Mouse (Mus musculus) frontal cortex, postnatal 36 days (tissue): ENCODE measurements around the gene Vmn1r8.
"Not testable (repeated sequence)": the region's sequence is repeated elsewhere in the genome, so short reads cannot be mapped to it uniquely, and the experiment has no call there.

Experiments used
- DNase-seq, 2 experiments: peaks; one replicate each; pipeline ENCODE4 v3.0.0; 2022; ENCODE audit warnings: low spot score in 2 of 2

Vmn1r8 gene

DNA sequence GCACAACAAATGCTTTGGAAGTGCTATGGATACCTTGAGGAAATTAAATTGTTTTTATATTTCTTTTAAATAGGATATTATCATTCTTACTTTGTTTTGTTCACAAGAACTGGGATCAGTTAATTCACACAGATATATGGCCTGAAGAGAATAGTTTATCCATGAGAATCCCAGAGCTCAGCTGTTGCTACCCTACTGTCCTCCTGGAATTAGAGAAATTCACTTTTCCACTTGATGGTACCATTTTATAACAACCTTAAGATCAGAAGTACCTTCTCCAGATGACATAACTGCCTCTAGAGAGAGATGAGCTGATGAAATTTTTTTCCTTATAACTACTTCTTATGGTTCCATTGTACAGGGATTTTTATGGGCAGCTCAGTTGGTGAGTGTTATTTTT, at the start of gene Vmn1r8:
Vmn1r8 (plus strand) TSS at position 301 of the 400 bp plus-strand sequence.
- DNase-seq: no peak

DNA sequence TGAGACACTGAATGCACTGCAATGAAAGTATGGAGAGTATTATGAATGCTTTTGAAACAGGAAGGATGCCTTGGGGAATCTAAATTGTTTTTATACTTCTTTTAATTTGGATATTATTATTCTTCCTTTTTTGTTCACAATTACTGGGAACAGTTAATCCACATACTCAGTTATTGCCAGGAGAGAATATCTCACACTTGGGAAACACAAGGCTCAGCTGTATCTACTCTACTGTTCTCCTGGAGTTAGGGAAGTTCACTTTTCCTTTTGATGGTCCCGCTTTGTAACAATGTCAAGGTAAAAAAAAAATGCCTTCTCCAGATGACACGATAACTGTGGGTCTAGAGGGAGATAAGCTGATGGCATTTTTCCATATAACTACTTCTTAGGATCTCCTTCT, 35.1 kb upstream of the Vmn1r8 start, which contains the start of gene Vmn1r6:
Vmn1r6 (plus strand) TSS at position 301 of the 400 bp plus-strand sequence.
- DNase-seq: no peak

DNA sequence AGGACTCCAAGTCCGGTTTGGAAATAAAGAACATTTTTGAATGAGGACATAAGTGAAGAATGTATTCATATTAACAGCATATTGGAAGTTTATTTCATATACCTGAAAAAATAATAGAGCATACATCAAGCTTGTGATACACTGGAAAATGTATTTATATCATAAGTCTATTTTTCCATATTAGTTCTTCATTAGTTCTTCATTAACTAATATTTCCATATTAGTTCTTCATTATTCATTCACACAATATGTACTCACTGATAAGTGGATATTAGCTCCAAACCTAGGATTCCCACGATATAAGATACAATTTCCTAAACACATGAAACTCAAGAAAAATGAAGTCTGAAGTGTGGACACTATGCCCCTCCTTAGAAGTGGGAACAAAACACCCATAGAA, 6.9 kb upstream of the Vmn1r8 start, which contains the start of gene Vmn1r7:
Vmn1r7 (minus strand) TSS at position 101 of the 400 bp plus-strand sequence.
- DNase-seq: not testable (repeated sequence)

DNA sequence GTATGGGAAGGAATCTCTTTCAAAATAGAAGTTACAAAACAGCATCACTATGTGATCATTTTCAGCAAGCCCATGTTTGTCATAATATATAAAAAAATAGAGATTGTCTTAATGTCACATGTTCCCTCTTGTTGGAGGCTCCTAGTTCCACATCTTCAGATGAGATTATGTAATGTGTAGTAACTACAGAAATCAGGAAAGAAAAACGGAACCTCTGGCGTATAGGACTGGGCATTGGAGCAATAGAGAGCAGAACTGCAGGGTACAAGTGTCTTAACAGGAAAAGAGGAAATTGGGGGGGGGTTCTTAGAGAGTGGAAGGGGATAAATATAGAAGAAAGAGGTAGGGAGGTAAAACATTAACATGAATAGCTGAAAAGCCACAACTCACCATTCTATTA, 2.6 kb downstream of the Vmn1r8 start:
- no peak for DNase-seq

DNA sequence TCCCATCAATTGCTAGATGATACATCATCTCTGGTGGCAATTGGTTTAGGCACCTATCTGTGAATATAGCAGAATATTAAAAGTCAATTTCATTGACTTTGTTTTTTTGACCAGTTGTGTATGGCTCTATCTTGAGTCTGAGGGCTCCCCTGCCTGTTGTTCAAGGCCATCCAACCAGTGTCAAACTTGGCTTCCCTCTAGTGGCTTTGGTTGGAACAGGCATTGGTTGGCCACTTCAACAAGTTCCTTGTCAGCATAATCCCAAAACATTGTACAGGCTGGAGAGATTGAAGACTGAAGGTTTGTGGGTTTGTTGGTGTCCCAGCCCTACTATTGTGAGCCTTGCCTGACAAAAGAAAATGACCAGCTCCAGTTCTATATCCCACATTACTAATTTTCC, 31.6 kb downstream of the Vmn1r8 start:
- no peak for DNase-seq

DNA sequence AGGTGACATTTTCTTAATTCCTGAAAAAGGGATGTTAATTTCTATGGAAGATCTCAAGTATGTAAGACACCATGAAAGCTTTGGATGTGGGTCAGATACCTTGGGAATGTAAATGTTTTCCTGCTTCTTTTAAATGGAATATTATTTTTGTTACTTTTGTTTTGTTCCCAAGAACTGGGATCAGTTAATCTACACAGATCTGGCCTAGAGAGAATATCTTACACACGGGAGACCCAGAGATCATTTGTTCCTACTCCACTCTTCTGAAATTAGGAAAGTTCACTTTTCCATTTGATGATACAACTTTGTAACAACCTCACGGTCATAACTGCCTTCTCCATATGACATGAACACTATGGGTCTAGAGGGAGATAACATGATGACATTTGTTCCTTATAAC, 34.4 kb downstream of the Vmn1r8 start, which contains the start of gene Vmn1r9:
Vmn1r9 (plus strand) TSS at position 301 of the 400 bp plus-strand sequence.
- no peak for DNase-seq
